8 mouse cellular contexts compared by ENCODE assay signal in genomic region chr17:45505941-45506465, GRCm38 (mm10). TPM values are rescaled to one million over a fixed set of nuclear protein-coding genes. Genes with fewer than 3 reads are reported as not detected.
DNase-seq lines count a peak whose midpoint lies in the region; ATAC-seq and TF ChIP-seq lines count a peak whose summit lies in the region.
"Had no signal": no experiment of that assay in that cellular context is flagged by ENCODE, and none has a peak within 500 bp of the region (broad histone marks: within the 10 kb centered on the region; RNA-seq: fewer than 3 reads in every experiment).

No protein-coding gene starts in this region.

- H3K9ac ChIP-seq in intestine, embryonic 14.5 days (ENCODE audit: low read length): no peak overlapping the region
- H3K9ac ChIP-seq in intestine, embryonic 16.5 days (ENCODE audit: low read depth, low read length): no peak overlapping the region
- H3K9ac ChIP-seq in hindbrain, embryonic 16.5 days (ENCODE audit: low read depth, low read length): no peak overlapping the region

- no peak overlapping the region for H3K4me3 ChIP-seq in intestine, embryonic 14.5 days (ENCODE audit: low read depth, low read length)
- no peak overlapping the region for H3K4me3 ChIP-seq in intestine, embryonic 16.5 days (ENCODE audit: low read length)
- peak overlapping the region; percentile 87; the same call in 1 of the 2 replicates for H3K4me3 ChIP-seq in G1E (ENCODE audit: low read depth, low read length)
- H3K4me3 ChIP-seq in hindbrain, embryonic 16.5 days (ENCODE audit: low read length): no peak overlapping the region

- TF ChIP-seq CTCF in G1E (IDR thresholded peaks at IDR 0.05; ENCODE audit: low read depth, low read length): no peak

- H3K36me3 ChIP-seq in intestine, embryonic 14.5 days (ENCODE audit: control insufficient read depth, insufficient read depth, low read length): peaks cover 14% of the 10 kb centered on the region
- 0 out of 2 replicates have a peak, but pooled peaks cover 2% of the 10 kb centered on the region for H3K36me3 ChIP-seq in intestine, embryonic 16.5 days (ENCODE audit: control insufficient read depth, insufficient read depth, low read length)
- peaks cover 33% of the 10 kb centered on the region for H3K36me3 ChIP-seq in G1E (replicated peaks)
- H3K36me3 ChIP-seq in hindbrain, embryonic 16.5 days (ENCODE audit: control insufficient read depth, insufficient read depth, low read length): peaks cover 13% of the 10 kb centered on the region

- H3K27me3 ChIP-seq in intestine, embryonic 14.5 days (replicated peaks; ENCODE audit: control insufficient read depth, insufficient read depth, low read length): no peaks in the 10 kb centered on the region
- no peaks in the 10 kb centered on the region for H3K27me3 ChIP-seq in intestine, embryonic 16.5 days (replicated peaks; ENCODE audit: control insufficient read depth, insufficient read depth, low read length)
- peaks cover 17% of the 10 kb centered on the region for H3K27me3 ChIP-seq in G1E (ENCODE audit: insufficient read depth, low read length)
- H3K27me3 ChIP-seq in hindbrain, embryonic 16.5 days (replicated peaks; ENCODE audit: control insufficient read depth, insufficient read depth, low read length): no peaks in the 10 kb centered on the region

- no peak for ATAC-seq in intestine, embryonic 14.5 days (replicated peaks; ENCODE audit: low FRiP score, low TSS enrichment, low read depth)
- ATAC-seq in intestine, embryonic 16.5 days: no peak
- ATAC-seq in G1E (ENCODE audit: extremely low read depth, insufficient number of reproducible peaks, low FRiP score, poor library complexity, severe bottlenecking): no peak
- ATAC-seq in hindbrain, embryonic 16.5 days: 0 out of 2 replicates have a peak, but pooled peaks have one; percentile 3

- no peaks in the 10 kb centered on the region for H3K9me3 ChIP-seq in intestine, embryonic 14.5 days (ENCODE audit: control insufficient read depth, low read length)
- H3K9me3 ChIP-seq in intestine, embryonic 16.5 days (ENCODE audit: control insufficient read depth, low read length): no peaks in the 10 kb centered on the region
- no peaks in the 10 kb centered on the region for H3K9me3 ChIP-seq in G1E (replicated peaks)
- H3K9me3 ChIP-seq in hindbrain, embryonic 16.5 days (ENCODE audit: control insufficient read depth, low read length): no peaks in the 10 kb centered on the region

- DNase-seq in intestine, embryonic 14.5 days (ENCODE audit: low spot score): no peak
- DNase-seq in G1E (ENCODE audit: low spot score): no peak
- DNase-seq in cerebellum, adult 9-10 months: peak; percentile 63
- DNase-seq in T-cell, adult 2 months (ENCODE audit: low spot score): no peak
- no peak for DNase-seq in thymus, postnatal 25 days

- no peak overlapping the region for H3K27ac ChIP-seq in intestine, embryonic 14.5 days (ENCODE audit: low read depth)
- H3K27ac ChIP-seq in intestine, embryonic 16.5 days (ENCODE audit: low read length): no peak overlapping the region
- no peak overlapping the region for H3K27ac ChIP-seq in hindbrain, embryonic 16.5 days (ENCODE audit: low read depth, low read length)

- H3K4me1 ChIP-seq in intestine, embryonic 14.5 days (replicated peaks; ENCODE audit: control insufficient read depth, insufficient read depth, low read length): peaks cover 6% of the 10 kb centered on the region; the same call in 1 of the 2 replicates
- H3K4me1 ChIP-seq in intestine, embryonic 16.5 days (ENCODE audit: control insufficient read depth, insufficient read depth, low read length): peaks cover 3% of the 10 kb centered on the region; the same call in 1 of the 2 replicates
- H3K4me1 ChIP-seq in G1E (ENCODE audit: insufficient read depth, low read depth, low read length): peaks cover 30% of the 10 kb centered on the region
- peaks cover 7% of the 10 kb centered on the region for H3K4me1 ChIP-seq in hindbrain, embryonic 16.5 days (ENCODE audit: control insufficient read depth, insufficient read depth, low read depth, low read length)

- WGBS in intestine, embryonic 14.5 days: 65% methylated on average over 6 of the region's 6 CpGs
- WGBS in intestine, embryonic 16.5 days: 71% methylated on average over 6 of the region's 6 CpGs
- 75% methylated on average over 6 of the region's 6 CpGs for WGBS in hindbrain, embryonic 16.5 days

- H3K4me2 ChIP-seq in intestine, embryonic 14.5 days (ENCODE audit: low read length): peak overlapping the region; percentile 50; the same call in 1 of the 2 replicates
- H3K4me2 ChIP-seq in intestine, embryonic 16.5 days (ENCODE audit: low read depth, low read length): no peak overlapping the region
- H3K4me2 ChIP-seq in hindbrain, embryonic 16.5 days (ENCODE audit: low read length): no peak overlapping the region

RNA-seq across cellular contexts. Expression of gene Aars2, which starts 0.6 kb away (rescaled TPM):
- polyA plus RNA-seq in intestine, embryonic 14.5 days (2014; fragmentation: Nextera tagmentation; extraction: Ambion mirVana): 16.1 and 17.3 TPM in 2 replicates
- polyA plus RNA-seq in intestine, embryonic 16.5 days (2015; fragmentation: Nextera tagmentation; extraction: Ambion mirVana): 14.8 and 16.6 TPM in 2 replicates
- total RNA-seq in G1E (2014; fragmentation: Nextera tagmentation): 6.8 and 17.1 TPM in 2 replicates
- 7.8 and 8.7 TPM in 2 replicates for total RNA-seq in G1E (2017)
- 34.7 and 43.0 TPM in 2 replicates for polyA plus RNA-seq in G1E (2012)
- 20.6 and 21.7 TPM in 2 replicates for polyA plus RNA-seq in hindbrain, embryonic 16.5 days (2015; fragmentation: Nextera tagmentation; extraction: Ambion mirVana)

RNA-seq across cellular contexts. Expression of gene Tcte1, which starts 17.2 kb away (rescaled TPM):
- polyA plus RNA-seq in intestine, embryonic 14.5 days (2014; fragmentation: Nextera tagmentation; extraction: Ambion mirVana): 0.60 and 0.70 TPM in 2 replicates
- 0.20 and 0.47 TPM in 2 replicates for polyA plus RNA-seq in intestine, embryonic 16.5 days (2015; fragmentation: Nextera tagmentation; extraction: Ambion mirVana)
- total RNA-seq in G1E (2014; fragmentation: Nextera tagmentation): not detected in 2 replicates
- total RNA-seq in G1E (2017): 0.12 TPM in 1 of 2 replicates, not detected in the other
- polyA plus RNA-seq in G1E (2012): not detected in 2 replicates
- 6.1 and 6.3 TPM in 2 replicates for polyA plus RNA-seq in hindbrain, embryonic 16.5 days (2015; fragmentation: Nextera tagmentation; extraction: Ambion mirVana)
- total RNA-seq: heart, postnatal 10 days had no signal

RNA-seq across cellular contexts. Expression of gene Spats1, which starts 30.8 kb away (rescaled TPM):
- 0.59 and 0.65 TPM in 2 replicates for polyA plus RNA-seq in intestine, embryonic 14.5 days (2014; fragmentation: Nextera tagmentation; extraction: Ambion mirVana)
- 0.23 and 0.27 TPM in 2 replicates for polyA plus RNA-seq in intestine, embryonic 16.5 days (2015; fragmentation: Nextera tagmentation; extraction: Ambion mirVana)
- total RNA-seq in G1E (2014; fragmentation: Nextera tagmentation) (not detected in 2 replicates), G1E (2017) (0.11 and 0.17 TPM in 2 replicates)
- polyA plus RNA-seq in G1E (2012): not detected in 2 replicates
- 2.4 and 3.5 TPM in 2 replicates for polyA plus RNA-seq in hindbrain, embryonic 16.5 days (2015; fragmentation: Nextera tagmentation; extraction: Ambion mirVana)

RNA-seq across cellular contexts. Expression of gene Tmem151b, which starts 43.5 kb away (rescaled TPM):
- 2.1 and 2.3 TPM in 2 replicates for polyA plus RNA-seq in intestine, embryonic 14.5 days (2014; fragmentation: Nextera tagmentation; extraction: Ambion mirVana)
- polyA plus RNA-seq in intestine, embryonic 16.5 days (2015; fragmentation: Nextera tagmentation; extraction: Ambion mirVana): 2.2 and 2.5 TPM in 2 replicates
- total RNA-seq in G1E (2014; fragmentation: Nextera tagmentation): not detected in 2 replicates
- under 0.01 TPM in 1 of 2 replicates, not detected in the other for total RNA-seq in G1E (2017)
- not detected in 2 replicates for polyA plus RNA-seq in G1E (2012)
- 29.3 and 31.7 TPM in 2 replicates for polyA plus RNA-seq in hindbrain, embryonic 16.5 days (2015; fragmentation: Nextera tagmentation; extraction: Ambion mirVana)

RNA-seq across cellular contexts. Expression of gene Nfkbie, which starts 49.5 kb away (rescaled TPM):
- polyA plus RNA-seq in intestine, embryonic 14.5 days (2014; fragmentation: Nextera tagmentation; extraction: Ambion mirVana): 3.7 and 4.0 TPM in 2 replicates
- polyA plus RNA-seq in intestine, embryonic 16.5 days (2015; fragmentation: Nextera tagmentation; extraction: Ambion mirVana): 5.0 and 5.5 TPM in 2 replicates
- total RNA-seq in G1E (2014; fragmentation: Nextera tagmentation): 5.1 and 5.9 TPM in 2 replicates
- total RNA-seq in G1E (2017): 11.0 and 11.1 TPM in 2 replicates
- polyA plus RNA-seq in G1E (2012): 8.6 and 9.2 TPM in 2 replicates
- polyA plus RNA-seq in hindbrain, embryonic 16.5 days (2015; fragmentation: Nextera tagmentation; extraction: Ambion mirVana): 6.1 and 6.8 TPM in 2 replicates
